Mouse (Mus musculus) brain, embryonic 14.5 days (tissue): ENCODE measurements around the gene Lmod2.

Experiments
- CTCF ChIP-seq: fragments of 200-500 bp; IDR thresholded peaks from 2 replicates; pipeline ENCODE4 v1.5.1; 2012; ENCODE audit warnings: inconsistent platforms, mild to moderate bottlenecking, moderate library complexity, borderline replicate concordance; ENCODE audit not compliant: insufficient read depth, insufficient read length; ENCODE audit errors: extremely low read depth
- POLR2A ChIP-seq: fragments of 200-500 bp; IDR thresholded peaks from 2 replicates; pipeline ENCODE4 v1.6.1; 2012; ENCODE audit warnings: mild to moderate bottlenecking, inconsistent platforms, borderline replicate concordance; ENCODE audit not compliant: poor library complexity, insufficient read depth, insufficient read length, severe bottlenecking; ENCODE audit errors: extremely low read depth

GRCm38 (mm10) chr6:24573319-24573718, 24.2 kb upstream of the Lmod2 start:
- TF ChIP-seq CTCF (no peak), POLR2A (no peak)
